Mouse (Mus musculus) lung, postnatal 0 days (tissue): ENCODE data around the gene Msmb.

ENCODE experiments used
- CTCF ChIP-seq: IDR thresholded peaks from 2 replicates; pipeline ENCODE4 v1.5.1; 2016; ENCODE audit warnings: antibody characterized with exemption, mild to moderate bottlenecking
- EP300 ChIP-seq: IDR thresholded peaks from 2 replicates; pipeline ENCODE4 v1.6.1; 2016; ENCODE audit warnings: antibody characterized with exemption, mild to moderate bottlenecking, control low read depth

DNA sequence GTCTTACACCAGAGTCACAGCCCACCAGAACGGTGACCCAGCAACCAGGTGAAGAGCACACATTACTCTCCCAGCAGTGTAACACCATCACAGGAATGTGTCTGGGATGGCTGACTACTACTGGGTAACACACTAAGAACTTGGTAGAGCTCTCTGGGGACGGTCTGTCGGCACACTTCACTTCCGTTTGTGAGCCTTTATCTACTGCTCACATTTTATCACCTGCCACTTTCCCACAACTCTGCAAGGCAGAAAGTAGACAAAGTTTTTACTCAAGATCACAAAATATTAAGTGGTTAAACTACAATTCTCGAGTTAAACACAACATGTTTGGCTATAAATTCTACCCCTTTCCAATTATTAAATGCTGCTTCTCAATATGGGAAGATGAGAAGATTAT is 50.1 kb downstream of the Msmb start:
- TF ChIP-seq CTCF (no peak), EP300 (no peak)
